Mouse (Mus musculus): ENCODE results near the gene Slc39a11. TPM values are rescaled to one million over a fixed set of nuclear protein-coding genes. Genes with fewer than 3 reads are reported as not detected.

The Slc39a11 gene
- 56.6 and 58.0 TPM in 2 replicates for polyA plus RNA-seq (2015; fragmentation: Nextera tagmentation; extraction: Ambion mirVana)

- peak within 1 kb of the TSS; percentile 89 for H3K27ac ChIP-seq (replicated peaks)
- TF ChIP-seq CTCF (IDR thresholded peaks at IDR 0.05; ENCODE audit: low read depth) (peak; percentile 46), EP300 (optimal IDR thresholded peaks at IDR 0.05) (no peak)
- DNase-seq (ENCODE audit: low spot score) = peak; percentile 86
- no peaks in the 10 kb centered on the region for H3K9me3 ChIP-seq (ENCODE audit: control insufficient read depth, low read length)
- H3K27me3 ChIP-seq (ENCODE audit: control insufficient read depth, insufficient read depth, low read length) = no peaks in the 10 kb centered on the region
- peak within 1 kb of the TSS; percentile 74 for H3K4me2 ChIP-seq (replicated peaks; ENCODE audit: low read depth)
- WGBS = under 1% methylated on average over 64 of the region's 91 CpGs
- H3K36me3 ChIP-seq (ENCODE audit: control insufficient read depth, insufficient read depth, low read length) = peaks cover 16% of the 10 kb centered on the region
- peak within 1 kb of the TSS; percentile 98 for H3K4me3 ChIP-seq (ENCODE audit: low read depth, low read length)
- peak; percentile 62 for ATAC-seq (ENCODE audit: low FRiP score, low TSS enrichment)
- peak within 1 kb of the TSS; percentile 98 for H3K9ac ChIP-seq (ENCODE audit: low read length)
- H3K4me1 ChIP-seq (replicated peaks; ENCODE audit: control insufficient read depth, insufficient read depth) = no peaks in the 10 kb centered on the region; the same call in 1 of the 2 replicates
These were observed at the start of gene Slc39a11 for GRCm38 (mm10) chr11:113649353-113650210. Gene Slc39a11, minus strand, starts transcription at chr11:113650079.

- ATAC-seq (ENCODE audit: low FRiP score, low TSS enrichment) (peak; percentile 60; the same call in 1 of the 2 replicates), DNase-seq (ENCODE audit: low spot score) (peak; percentile 65)
- no peak overlapping the region for H3K9ac ChIP-seq (ENCODE audit: low read length)
- H3K27me3 ChIP-seq (ENCODE audit: control insufficient read depth, insufficient read depth, low read length) = no peaks in the 10 kb centered on the region
- 76% methylated on average over 7 of the region's 7 CpGs for WGBS
- no peak for TF ChIP-seq CTCF (IDR thresholded peaks at IDR 0.05; ENCODE audit: low read depth)
- TF ChIP-seq EP300 (optimal IDR thresholded peaks at IDR 0.05) = no peak
- H3K4me1 ChIP-seq (replicated peaks; ENCODE audit: control insufficient read depth, insufficient read depth) = no peaks in the 10 kb centered on the region
- H3K27ac ChIP-seq (replicated peaks) = no peak overlapping the region
- no peak overlapping the region for H3K4me2 ChIP-seq (replicated peaks; ENCODE audit: low read depth)
- no peak overlapping the region for H3K4me3 ChIP-seq (ENCODE audit: low read depth, low read length)
- peaks cover 6% of the 10 kb centered on the region for H3K36me3 ChIP-seq (ENCODE audit: control insufficient read depth, insufficient read depth, low read length)
- no peaks in the 10 kb centered on the region for H3K9me3 ChIP-seq (ENCODE audit: control insufficient read depth, low read length)
These were observed 49.8 kb upstream of the Slc39a11 start for GRCm38 (mm10) chr11:113699643-113700042.

GRCm38 (mm10) chr11:113698013-113698545, 48.2 kb upstream of the Slc39a11 start:
- DNase-seq (ENCODE audit: low spot score) = peak; percentile 67
- ATAC-seq (ENCODE audit: low FRiP score, low TSS enrichment) = peak; percentile 80
- Histone ChIP-seq H3K4me1 (replicated peaks; ENCODE audit: control insufficient read depth, insufficient read depth) (no peaks in the 10 kb centered on the region), H3K27me3 (ENCODE audit: control insufficient read depth, insufficient read depth, low read length) (no peaks in the 10 kb centered on the region), H3K9me3 (ENCODE audit: control insufficient read depth, low read length) (no peaks in the 10 kb centered on the region), H3K4me2 (replicated peaks; ENCODE audit: low read depth) (no peak overlapping the region), H3K9ac (ENCODE audit: low read length) (no peak overlapping the region), H3K4me3 (ENCODE audit: low read depth, low read length) (no peak overlapping the region), H3K36me3 (ENCODE audit: control insufficient read depth, insufficient read depth, low read length) (peaks cover 14% of the 10 kb centered on the region), H3K27ac (replicated peaks) (no peak overlapping the region)
- WGBS = 69% methylated on average over 12 of the region's 12 CpGs
- TF ChIP-seq EP300 (optimal IDR thresholded peaks at IDR 0.05) (no peak), CTCF (IDR thresholded peaks at IDR 0.05; ENCODE audit: low read depth) (no peak)

- no peak for ATAC-seq (ENCODE audit: low FRiP score, low TSS enrichment)
- Histone ChIP-seq H3K4me1 (replicated peaks; ENCODE audit: control insufficient read depth, insufficient read depth) (no peaks in the 10 kb centered on the region), H3K27ac (replicated peaks) (no peak overlapping the region), H3K36me3 (ENCODE audit: control insufficient read depth, insufficient read depth, low read length) (peaks cover 14% of the 10 kb centered on the region), H3K9me3 (ENCODE audit: control insufficient read depth, low read length) (no peaks in the 10 kb centered on the region), H3K9ac (ENCODE audit: low read length) (no peak overlapping the region), H3K4me3 (ENCODE audit: low read depth, low read length) (no peak overlapping the region), H3K27me3 (ENCODE audit: control insufficient read depth, insufficient read depth, low read length) (no peaks in the 10 kb centered on the region), H3K4me2 (replicated peaks; ENCODE audit: low read depth) (no peak overlapping the region)
- no peak for TF ChIP-seq EP300 (optimal IDR thresholded peaks at IDR 0.05)
- TF ChIP-seq CTCF (IDR thresholded peaks at IDR 0.05; ENCODE audit: low read depth) = no peak
- no peak for DNase-seq (ENCODE audit: low spot score)
- 73% methylated on average over 5 of the region's 5 CpGs for WGBS
These were observed 47.7 kb upstream of the Slc39a11 start for GRCm38 (mm10) chr11:113697571-113697970.

- no peak for TF ChIP-seq CTCF (IDR thresholded peaks at IDR 0.05; ENCODE audit: low read depth)
- no peak for TF ChIP-seq EP300 (optimal IDR thresholded peaks at IDR 0.05)
- Histone ChIP-seq H3K4me3 (ENCODE audit: low read depth, low read length) (no peak overlapping the region), H3K9ac (ENCODE audit: low read length) (no peak overlapping the region), H3K4me1 (replicated peaks; ENCODE audit: control insufficient read depth, insufficient read depth) (no peaks in the 10 kb centered on the region), H3K9me3 (ENCODE audit: control insufficient read depth, low read length) (no peaks in the 10 kb centered on the region), H3K27ac (replicated peaks) (no peak overlapping the region), H3K4me2 (replicated peaks; ENCODE audit: low read depth) (no peak overlapping the region), H3K27me3 (ENCODE audit: control insufficient read depth, insufficient read depth, low read length) (no peaks in the 10 kb centered on the region), H3K36me3 (ENCODE audit: control insufficient read depth, insufficient read depth, low read length) (peaks cover 21% of the 10 kb centered on the region)
- 54% methylated on average over 3 of the region's 3 CpGs for WGBS
- ATAC-seq (ENCODE audit: low FRiP score, low TSS enrichment) (no peak), DNase-seq (ENCODE audit: low spot score) (no peak)
These were observed 42.0 kb upstream of the Slc39a11 start for GRCm38 (mm10) chr11:113691851-113692250.

- H3K4me1 ChIP-seq (replicated peaks; ENCODE audit: control insufficient read depth, insufficient read depth) = no peaks in the 10 kb centered on the region
- H3K9ac ChIP-seq (ENCODE audit: low read length) = no peak overlapping the region; the same call in 1 of the 2 replicates
- H3K4me3 ChIP-seq (ENCODE audit: low read depth, low read length) = no peak overlapping the region
- ATAC-seq (ENCODE audit: low FRiP score, low TSS enrichment) = peak; percentile 51
- TF ChIP-seq EP300 (optimal IDR thresholded peaks at IDR 0.05) (no peak), CTCF (IDR thresholded peaks at IDR 0.05; ENCODE audit: low read depth) (no peak)
- H3K9me3 ChIP-seq (ENCODE audit: control insufficient read depth, low read length) = no peaks in the 10 kb centered on the region
- no peaks in the 10 kb centered on the region for H3K27me3 ChIP-seq (ENCODE audit: control insufficient read depth, insufficient read depth, low read length)
- no peak overlapping the region for H3K4me2 ChIP-seq (replicated peaks; ENCODE audit: low read depth)
- peaks cover 21% of the 10 kb centered on the region for H3K36me3 ChIP-seq (ENCODE audit: control insufficient read depth, insufficient read depth, low read length)
- H3K27ac ChIP-seq (replicated peaks) = no peak overlapping the region
- WGBS = 77% methylated on average over 5 of the region's 5 CpGs
- peak; percentile 23 for DNase-seq (ENCODE audit: low spot score)
These were observed 41.4 kb upstream of the Slc39a11 start for GRCm38 (mm10) chr11:113691318-113691717.
